Mouse (Mus musculus): Measurements from ENCODE around the gene Psmc3ip. TPM values are rescaled to one million over a fixed set of nuclear protein-coding genes. Genes with fewer than 3 reads are reported as not detected.

Gene Psmc3ip
- polyA plus RNA-seq, 2 experiments: 16.8 to 21.6 TPM

GRCm38 (mm10) chr11:101046440-101046839, 48.8 kb downstream of the Psmc3ip start:
- DNase-seq (ENCODE audit: low read depth in 3 of 3, low spot score in 3 of 3) (no peak), ATAC-seq (ENCODE audit: insufficient read depth) (no peak)
- H3K4me2 ChIP-seq (ENCODE audit: low read depth): no peak overlapping the region
- no peak overlapping the region for H3K9ac ChIP-seq (replicated peaks)
- no peaks in the 10 kb centered on the region for H3K9me3 ChIP-seq (ENCODE audit: control insufficient read depth, low read length)
- peaks cover 0 to 6% of the 10 kb centered on the region in 2 experiments; a peak in 2 of 4 replicates for H3K4me1 ChIP-seq (replicated peaks; ENCODE audit: control insufficient read depth in 2 of 2, insufficient read depth in 2 of 2, low read length in 1 of 2)
- 37% methylated on average over 9 of the region's 9 CpGs for WGBS (ENCODE audit: insufficient replicate concordance)
- no peak overlapping the region for H3K27ac ChIP-seq
- peaks cover 94% of the 10 kb centered on the region for H3K36me3 ChIP-seq (replicated peaks; ENCODE audit: control insufficient read depth, insufficient read depth, low read depth)
- H3K27me3 ChIP-seq (ENCODE audit: control insufficient read depth, insufficient read depth, low read length): no peaks in the 10 kb centered on the region
- H3K4me3 ChIP-seq (ENCODE audit: insufficient read depth in 1 of 2, low read depth in 2 of 2, low read length in 2 of 2): no peak overlapping the region
- no peak for TF ChIP-seq CTCF (IDR thresholded peaks at IDR 0.05; ENCODE audit: low read depth)
- TF ChIP-seq EP300 (IDR thresholded peaks at IDR 0.05; ENCODE audit: low read depth): no peak

- no peak for DNase-seq (ENCODE audit: low read depth in 3 of 3, low spot score in 3 of 3)
Observed at GRCm38 (mm10) chr11:101045826-101046225, 49.4 kb downstream of the Psmc3ip start.

More at GRCm38 (mm10) chr11:101045826-101046225, 49.4 kb downstream of the Psmc3ip start:
- TF ChIP-seq CTCF (IDR thresholded peaks at IDR 0.05; ENCODE audit: low read depth): no peak
- no peak for TF ChIP-seq EP300 (IDR thresholded peaks at IDR 0.05; ENCODE audit: low read depth)
- no peak overlapping the region for H3K9ac ChIP-seq (replicated peaks)
- peaks cover 0 to 6% of the 10 kb centered on the region in 2 experiments; a peak in 2 of 4 replicates for H3K4me1 ChIP-seq (replicated peaks; ENCODE audit: control insufficient read depth in 2 of 2, insufficient read depth in 2 of 2, low read length in 1 of 2)
- no peak overlapping the region for H3K4me3 ChIP-seq (ENCODE audit: insufficient read depth in 1 of 2, low read depth in 2 of 2, low read length in 2 of 2)
- no peak for ATAC-seq (ENCODE audit: insufficient read depth)
- peaks cover 97% of the 10 kb centered on the region for H3K36me3 ChIP-seq (replicated peaks; ENCODE audit: control insufficient read depth, insufficient read depth, low read depth)
- H3K27me3 ChIP-seq (ENCODE audit: control insufficient read depth, insufficient read depth, low read length): no peaks in the 10 kb centered on the region
- 85% methylated on average over 4 of the region's 4 CpGs for WGBS (ENCODE audit: insufficient replicate concordance)
- H3K9me3 ChIP-seq (ENCODE audit: control insufficient read depth, low read length): no peaks in the 10 kb centered on the region
- no peak overlapping the region for H3K27ac ChIP-seq
- H3K4me2 ChIP-seq (ENCODE audit: low read depth): no peak overlapping the region

Small RNA genes lying within 50 kb of the gene (microRNA-seq; reads per million reads assigned to microRNA genes)
- not detected for gene Gm27626

Other genes with a start within 250 kb of the Psmc3ip start
- 10.6 and 12.4 TPM in 2 replicates for gene Stat5b, start 244.7 kb downstream of the Psmc3ip start, polyA plus RNA-seq (2012; rRNA removed)
- 16.4 and 19.3 TPM in 2 replicates for gene Stat5b, start 244.7 kb downstream of the Psmc3ip start, polyA plus RNA-seq (2014; fragmentation: Nextera tagmentation; extraction: Ambion mirVana)
- gene Stat5a, start 236.1 kb downstream of the Psmc3ip start, polyA plus RNA-seq (2012; rRNA removed): 7.8 and 8.5 TPM in 2 replicates
- gene Stat5a, start 236.1 kb downstream of the Psmc3ip start, polyA plus RNA-seq (2014; fragmentation: Nextera tagmentation; extraction: Ambion mirVana): 7.2 and 8.6 TPM in 2 replicates
- 15.0 and 17.7 TPM in 2 replicates for gene Stat3, start 155.9 kb downstream of the Psmc3ip start, polyA plus RNA-seq (2012; rRNA removed)
- 27.2 and 27.4 TPM in 2 replicates for gene Stat3, start 155.9 kb downstream of the Psmc3ip start, polyA plus RNA-seq (2014; fragmentation: Nextera tagmentation; extraction: Ambion mirVana)
- gene Cavin1, start 124.5 kb downstream of the Psmc3ip start, polyA plus RNA-seq (2012; rRNA removed): 5.0 and 7.0 TPM in 2 replicates
- 8.1 and 8.7 TPM in 2 replicates for gene Cavin1, start 124.5 kb downstream of the Psmc3ip start, polyA plus RNA-seq (2014; fragmentation: Nextera tagmentation; extraction: Ambion mirVana)
- 28.3 and 29.5 TPM in 2 replicates for gene Atp6v0a1, start 86.0 kb downstream of the Psmc3ip start, polyA plus RNA-seq (2012; rRNA removed)
- 37.8 and 40.3 TPM in 2 replicates for gene Atp6v0a1, start 86.0 kb downstream of the Psmc3ip start, polyA plus RNA-seq (2014; fragmentation: Nextera tagmentation; extraction: Ambion mirVana)
- 3.4 and 4.0 TPM in 2 replicates for gene Naglu, start 25.4 kb downstream of the Psmc3ip start, polyA plus RNA-seq (2012; rRNA removed)
- gene Naglu, start 25.4 kb downstream of the Psmc3ip start, polyA plus RNA-seq (2014; fragmentation: Nextera tagmentation; extraction: Ambion mirVana): 4.0 and 4.3 TPM in 2 replicates
- gene Hsd17b1, start 17.0 kb downstream of the Psmc3ip start, polyA plus RNA-seq (2012; rRNA removed): 0.13 and 0.19 TPM in 2 replicates
- 0.08 and 0.34 TPM in 2 replicates for gene Hsd17b1, start 17.0 kb downstream of the Psmc3ip start, polyA plus RNA-seq (2014; fragmentation: Nextera tagmentation; extraction: Ambion mirVana)
- 16.2 and 16.7 TPM in 2 replicates for gene Coasy, start 12.9 kb downstream of the Psmc3ip start, polyA plus RNA-seq (2012; rRNA removed)
- 17.7 and 19.9 TPM in 2 replicates for gene Coasy, start 12.9 kb downstream of the Psmc3ip start, polyA plus RNA-seq (2014; fragmentation: Nextera tagmentation; extraction: Ambion mirVana)
- gene Mlx, start 8.2 kb downstream of the Psmc3ip start, polyA plus RNA-seq (2012; rRNA removed): 16.8 and 18.6 TPM in 2 replicates
- 21.9 and 26.8 TPM in 2 replicates for gene Mlx, start 8.2 kb downstream of the Psmc3ip start, polyA plus RNA-seq (2014; fragmentation: Nextera tagmentation; extraction: Ambion mirVana)
- 19.3 and 20.4 TPM in 2 replicates for gene Retreg3, start 24.5 kb upstream of the Psmc3ip start, polyA plus RNA-seq (2012; rRNA removed)
- gene Retreg3, start 24.5 kb upstream of the Psmc3ip start, polyA plus RNA-seq (2014; fragmentation: Nextera tagmentation; extraction: Ambion mirVana): 5.3 and 6.7 TPM in 2 replicates
- gene Tubg1, start 24.5 kb upstream of the Psmc3ip start, polyA plus RNA-seq (2012; rRNA removed): 12.4 and 13.8 TPM in 2 replicates
- 32.0 and 32.4 TPM in 2 replicates for gene Tubg1, start 24.5 kb upstream of the Psmc3ip start, polyA plus RNA-seq (2014; fragmentation: Nextera tagmentation; extraction: Ambion mirVana)
- 0.13 and 0.14 TPM in 2 replicates for gene Tubg2, start 60.5 kb upstream of the Psmc3ip start, polyA plus RNA-seq (2012; rRNA removed)
- gene Tubg2, start 60.5 kb upstream of the Psmc3ip start, polyA plus RNA-seq (2014; fragmentation: Nextera tagmentation; extraction: Ambion mirVana): not detected in 2 replicates
- gene Cntnap1, start 75.1 kb upstream of the Psmc3ip start, polyA plus RNA-seq (2012; rRNA removed): 0.11 and 0.16 TPM in 2 replicates
- 0.08 TPM in 1 of 2 replicates, not detected in the other for gene Cntnap1, start 75.1 kb upstream of the Psmc3ip start, polyA plus RNA-seq (2014; fragmentation: Nextera tagmentation; extraction: Ambion mirVana)
- 1.1 TPM in 2 replicates for gene Plekhh3, start 75.9 kb upstream of the Psmc3ip start, polyA plus RNA-seq (2012; rRNA removed)
- 1.0 TPM in 2 replicates for gene Plekhh3, start 75.9 kb upstream of the Psmc3ip start, polyA plus RNA-seq (2014; fragmentation: Nextera tagmentation; extraction: Ambion mirVana)
- gene Ccr10, start 80.0 kb upstream of the Psmc3ip start, polyA plus RNA-seq (2012; rRNA removed): not detected in 2 replicates
- not detected in 2 replicates for gene Ccr10, start 80.0 kb upstream of the Psmc3ip start, polyA plus RNA-seq (2014; fragmentation: Nextera tagmentation; extraction: Ambion mirVana)
- 6.8 and 8.8 TPM in 2 replicates for gene Ezh1, start 131.0 kb upstream of the Psmc3ip start, polyA plus RNA-seq (2012; rRNA removed)
- 7.9 and 8.1 TPM in 2 replicates for gene Ezh1, start 131.0 kb upstream of the Psmc3ip start, polyA plus RNA-seq (2014; fragmentation: Nextera tagmentation; extraction: Ambion mirVana)
- 15.1 and 17.5 TPM in 2 replicates for gene Ramp2, start 150.6 kb upstream of the Psmc3ip start, polyA plus RNA-seq (2012; rRNA removed)
- gene Ramp2, start 150.6 kb upstream of the Psmc3ip start, polyA plus RNA-seq (2014; fragmentation: Nextera tagmentation; extraction: Ambion mirVana): 19.0 and 19.2 TPM in 2 replicates
- gene Vps25, start 158.3 kb upstream of the Psmc3ip start, polyA plus RNA-seq (2012; rRNA removed): 35.1 and 36.3 TPM in 2 replicates
- 88.6 and 90.0 TPM in 2 replicates for gene Vps25, start 158.3 kb upstream of the Psmc3ip start, polyA plus RNA-seq (2014; fragmentation: Nextera tagmentation; extraction: Ambion mirVana)
- 5.3 and 5.4 TPM in 2 replicates for gene Wnk4, start 165.1 kb upstream of the Psmc3ip start, polyA plus RNA-seq (2012; rRNA removed)
- 6.4 and 6.9 TPM in 2 replicates for gene Wnk4, start 165.1 kb upstream of the Psmc3ip start, polyA plus RNA-seq (2014; fragmentation: Nextera tagmentation; extraction: Ambion mirVana)
- gene Cntd1, start 183.6 kb upstream of the Psmc3ip start, polyA plus RNA-seq (2012; rRNA removed): 0.44 and 0.68 TPM in 2 replicates
- gene Cntd1, start 183.6 kb upstream of the Psmc3ip start, polyA plus RNA-seq (2014; fragmentation: Nextera tagmentation; extraction: Ambion mirVana): 0.44 and 0.72 TPM in 2 replicates
- 58.7 and 84.8 TPM in 2 replicates for gene Coa3, start 183.7 kb upstream of the Psmc3ip start, polyA plus RNA-seq (2012; rRNA removed)
- gene Coa3, start 183.7 kb upstream of the Psmc3ip start, polyA plus RNA-seq (2014; fragmentation: Nextera tagmentation; extraction: Ambion mirVana): 109 and 122 TPM in 2 replicates
- 22.7 and 60.5 TPM in 2 replicates for gene Becn1, start 206.8 kb upstream of the Psmc3ip start, polyA plus RNA-seq (2012; rRNA removed)
- 86.2 and 93.6 TPM in 2 replicates for gene Becn1, start 206.8 kb upstream of the Psmc3ip start, polyA plus RNA-seq (2014; fragmentation: Nextera tagmentation; extraction: Ambion mirVana)
- gene Psme3, start 220.8 kb upstream of the Psmc3ip start, polyA plus RNA-seq (2012; rRNA removed): 117 and 123 TPM in 2 replicates
- 135 and 152 TPM in 2 replicates for gene Psme3, start 220.8 kb upstream of the Psmc3ip start, polyA plus RNA-seq (2014; fragmentation: Nextera tagmentation; extraction: Ambion mirVana)
- 4.6 and 4.7 TPM in 2 replicates for gene Aoc2, start 229.6 kb upstream of the Psmc3ip start, polyA plus RNA-seq (2012; rRNA removed)
- gene Aoc2, start 229.6 kb upstream of the Psmc3ip start, polyA plus RNA-seq (2014; fragmentation: Nextera tagmentation; extraction: Ambion mirVana): 0.97 and 1.0 TPM in 2 replicates
- gene Aoc3, start 235.2 kb upstream of the Psmc3ip start, polyA plus RNA-seq (2012; rRNA removed): 0.21 and 0.25 TPM in 2 replicates
- gene Aoc3, start 235.2 kb upstream of the Psmc3ip start, polyA plus RNA-seq (2014; fragmentation: Nextera tagmentation; extraction: Ambion mirVana): 0.03 and 0.05 TPM in 2 replicates

Measured in liver, embryonic 14.5 days (tissue).